Mouse (Mus musculus): Measurements from ENCODE around the gene Ccdc82.
A peak's percentile ranks its signal among the peaks of the same experiment; 100 is the strongest.

Ccdc82 gene

GRCm38 (mm10) chr9:13246815-13247638 is at the start of gene Ccdc82:
TSS of gene Ccdc82 (plus strand) at chr9:13246955.
- DNase-seq (ENCODE audit: low read depth in 1 of 2, low spot score in 2 of 2), result peak; percentile 66 to 68

- no peak for DNase-seq (ENCODE audit: low read depth in 1 of 2, low spot score in 2 of 2)
Measured at GRCm38 (mm10) chr9:13200079-13200478, 46.7 kb upstream of the Ccdc82 start.

- no peak for DNase-seq (ENCODE audit: low read depth in 1 of 2, low spot score in 2 of 2)
Measured at GRCm38 (mm10) chr9:13203109-13203508, 43.6 kb upstream of the Ccdc82 start.

- DNase-seq (ENCODE audit: low read depth in 1 of 2, low spot score in 2 of 2), result no peak
Measured at GRCm38 (mm10) chr9:13203681-13204080, 43.1 kb upstream of the Ccdc82 start.

- DNase-seq (ENCODE audit: low read depth in 1 of 2, low spot score in 2 of 2), result no peak
Measured at GRCm38 (mm10) chr9:13206369-13206768, 40.4 kb upstream of the Ccdc82 start.

- DNase-seq (ENCODE audit: low read depth in 1 of 2, low spot score in 2 of 2), result no peak
Measured at GRCm38 (mm10) chr9:13225872-13226271, 20.9 kb upstream of the Ccdc82 start.

GRCm38 (mm10) chr9:13230553-13230952 is 16.2 kb upstream of the Ccdc82 start:
- DNase-seq (ENCODE audit: low read depth in 1 of 2, low spot score in 2 of 2), result no peak

GRCm38 (mm10) chr9:13231545-13232216 is 15.1 kb upstream of the Ccdc82 start:
- no peak for DNase-seq (ENCODE audit: low read depth in 1 of 2, low spot score in 2 of 2)

GRCm38 (mm10) chr9:13242321-13242720 is 4.4 kb upstream of the Ccdc82 start:
- no peak for DNase-seq (ENCODE audit: low read depth in 1 of 2, low spot score in 2 of 2)

- DNase-seq (ENCODE audit: low read depth in 1 of 2, low spot score in 2 of 2), result peak; percentile 6
Measured at GRCm38 (mm10) chr9:13245481-13245880, 1.3 kb upstream of the Ccdc82 start, which contains the start of gene Jrkl. TSS of gene Jrkl (minus strand) at chr9:13245829.

- DNase-seq (ENCODE audit: low read depth in 1 of 2, low spot score in 2 of 2), result no peak
Measured at GRCm38 (mm10) chr9:13248104-13248503, 1.3 kb downstream of the Ccdc82 start.

- DNase-seq (ENCODE audit: low read depth in 1 of 2, low spot score in 2 of 2), result no peak
Measured at GRCm38 (mm10) chr9:13251251-13251650, 4.5 kb downstream of the Ccdc82 start.

GRCm38 (mm10) chr9:13256726-13257125 is 10.0 kb downstream of the Ccdc82 start:
- DNase-seq (ENCODE audit: low read depth in 1 of 2, low spot score in 2 of 2), result no peak

GRCm38 (mm10) chr9:13258173-13258572 is 11.4 kb downstream of the Ccdc82 start:
- no peak for DNase-seq (ENCODE audit: low read depth in 1 of 2, low spot score in 2 of 2)

GRCm38 (mm10) chr9:13260980-13261379 is 14.2 kb downstream of the Ccdc82 start:
- no peak for DNase-seq (ENCODE audit: low read depth in 1 of 2, low spot score in 2 of 2)

GRCm38 (mm10) chr9:13273219-13273618 is 26.5 kb downstream of the Ccdc82 start:
- no peak for DNase-seq (ENCODE audit: low read depth in 1 of 2, low spot score in 2 of 2)

GRCm38 (mm10) chr9:13287482-13287881 is 40.7 kb downstream of the Ccdc82 start:
- no peak for DNase-seq (ENCODE audit: low read depth in 1 of 2, low spot score in 2 of 2)

GRCm38 (mm10) chr9:13296274-13297121 is 49.7 kb downstream of the Ccdc82 start:
- DNase-seq (ENCODE audit: low read depth in 1 of 2, low spot score in 2 of 2), result peak; percentile 45 to 75

- DNase-seq (ENCODE audit: low read depth in 1 of 2, low spot score in 2 of 2), result no peak
Measured at GRCm38 (mm10) chr9:13297122-13297667, 50.4 kb downstream of the Ccdc82 start.

- DNase-seq (ENCODE audit: low read depth in 1 of 2, low spot score in 2 of 2), result peak in 1 of 2 experiments; percentile 13
Measured at GRCm38 (mm10) chr9:13297668-13298512, 51.1 kb downstream of the Ccdc82 start, which contains the start of gene Maml2. TSS of gene Maml2 (plus strand) at chr9:13297957.
